Mouse (Mus musculus) heart, postnatal 0 days (tissue): ENCODE measurements around the gene Vmac. TPM values are rescaled to one million over a fixed set of nuclear protein-coding genes. Genes with fewer than 3 reads are reported as not detected.

Experiments
- ATAC-seq: fragments of 200-750 bp; cut with Nextera tagmentation; 2 replicates; pipeline ENCODE4 v1.8.0; 2017; ENCODE audit warnings: low read depth, moderate number of reproducible peaks, moderate library complexity; ENCODE audit not compliant: insufficient read depth
- DNase-seq: peaks from one replicate; pipeline ENCODE4 v3.0.0-alpha.2; 2016; ENCODE audit warnings: low spot score
- H3K27ac ChIP-seq: fragments of 300-500 bp; sonication (generic); 2 replicates; pipeline ENCODE4 v1.5.1; 2014; ENCODE audit warnings: low read depth, mild to moderate bottlenecking
- H3K27me3 ChIP-seq: fragments of 300-500 bp; sonication (generic); 2 replicates; pipeline ENCODE4 v1.6.1; 2014; ENCODE audit warnings: low read length, mixed read lengths; ENCODE audit not compliant: control insufficient read depth, insufficient read depth
- H3K36me3 ChIP-seq: fragments of 300-500 bp; sonication (generic); replicated peaks from 2 replicates; pipeline ENCODE4 v1.6.1; 2014; ENCODE audit warnings: low read length, mixed read lengths; ENCODE audit not compliant: control insufficient read depth, insufficient read depth
- H3K4me1 ChIP-seq: fragments of 300-500 bp; sonication (generic); 2 replicates; pipeline ENCODE4 v1.6.1; 2014; ENCODE audit warnings: antibody characterized with exemption; ENCODE audit not compliant: control insufficient read depth, insufficient read depth
- H3K4me2 ChIP-seq: fragments of 300-500 bp; sonication (generic); 2 replicates; pipeline ENCODE4 v1.6.1; 2014; ENCODE audit warnings: low read depth, mild to moderate bottlenecking, low read length, moderate library complexity
- H3K4me3 ChIP-seq: fragments of 300-500 bp; sonication (generic); 2 replicates; pipeline ENCODE4 v1.5.1; 2014; ENCODE audit warnings: low read depth, low read length
- H3K9ac ChIP-seq: fragments of 300-500 bp; sonication (generic); replicated peaks from 2 replicates; pipeline ENCODE4 v1.6.1; 2014; ENCODE audit warnings: low read depth, low read length, mixed read lengths
- H3K9me3 ChIP-seq: fragments of 300-500 bp; sonication (generic); replicated peaks from 2 replicates; pipeline ENCODE4 v1.6.1; 2016; ENCODE audit warnings: low read length; ENCODE audit not compliant: control insufficient read depth
- CTCF ChIP-seq: IDR thresholded peaks from 2 replicates; pipeline ENCODE4 v1.5.1; 2016; ENCODE audit warnings: antibody characterized with exemption, control low read depth, low read depth
- EP300 ChIP-seq: IDR thresholded peaks from 2 replicates; pipeline ENCODE4 v1.6.1; 2016; ENCODE audit warnings: antibody characterized with exemption, low read depth
- WGBS: fragments of 180-500 bp; shearing (Covaris S2); extraction: QIAGEN DNeasy Blood & Tissue Kit; methylation state at CpG from one replicate; pipeline ENCODE4 v1.1.7; 2014; 5-methylcytosine and 5-hydroxymethylcytosine counted together
- polyA plus RNA-seq: library from polyadenylated mRNA; unstranded; fragments of >200 nt; fragmentation: Nextera tagmentation; extraction: Ambion mirVana; gene quantifications from 2 replicates; pipeline ENCODE4 v1.2.1, GENCODE M21; 2015
- total RNA-seq: library from RNA; depleted of rRNA; stranded (reverse); fragments of >200 nt; gene quantifications from 2 replicates; pipeline ENCODE4 v1.2.3, GENCODE M21; 2014; ENCODE audit warnings: low replicate concordance

The Vmac gene
- total and polyA plus RNA-seq, 2 experiments from 2014 or later, result 10.7 to 16.3 TPM

- Histone ChIP-seq H3K9ac (no peak overlapping the region), H3K4me2 (no peak overlapping the region), H3K9me3 (no peaks in the 10 kb centered on the region), H3K27ac (no peak overlapping the region), H3K4me1 (peaks cover 18% of the 10 kb centered on the region), H3K4me3 (no peak overlapping the region), H3K27me3 (no peaks in the 10 kb centered on the region), H3K36me3 (no peaks in the 10 kb centered on the region)
- DNase-seq, result no peak
- ATAC-seq, result no peak
- TF ChIP-seq EP300 (no peak), CTCF (no peak)
- WGBS, result 50% methylated on average over 2 of the region's 2 CpGs
These were observed 11.8 kb upstream of the Vmac start for GRCm38 (mm10) chr17:56729656-56730055.

GRCm38 (mm10) chr17:56729151-56729550 lies 11.3 kb upstream of the Vmac start:
- DNase-seq (peak; percentile 55), ATAC-seq (peak; percentile 22)
- WGBS, result 17% methylated on average over 6 of the region's 6 CpGs
- Histone ChIP-seq H3K27ac (0 out of 2 replicates have a peak overlapping the region, but pooled peaks have one; percentile 49), H3K9ac (no peak overlapping the region), H3K4me1 (peaks cover 18% of the 10 kb centered on the region), H3K36me3 (0 out of 2 replicates have a peak, but pooled peaks cover under 1% of the 10 kb centered on the region), H3K27me3 (no peaks in the 10 kb centered on the region), H3K9me3 (no peaks in the 10 kb centered on the region), H3K4me2 (no peak overlapping the region), H3K4me3 (no peak overlapping the region)
- TF ChIP-seq CTCF (no peak), EP300 (0 out of 2 replicates have a peak, but pooled peaks have one; percentile 47)

- Histone ChIP-seq H3K27me3 (no peaks in the 10 kb centered on the region), H3K4me2 (peak overlapping the region; percentile 22; the same call in 1 of the 2 replicates), H3K4me1 (peaks cover 18% of the 10 kb centered on the region), H3K36me3 (peaks cover 9% of the 10 kb centered on the region), H3K9me3 (no peaks in the 10 kb centered on the region), H3K9ac (no peak overlapping the region), H3K4me3 (no peak overlapping the region), H3K27ac (peak overlapping the region; percentile 49)
- 8% methylated on average over 12 of the region's 12 CpGs for WGBS
- TF ChIP-seq EP300 (no peak), CTCF (no peak)
- peak; percentile 66 for ATAC-seq
- peak; percentile 39 for DNase-seq
These were observed 10.3 kb upstream of the Vmac start for GRCm38 (mm10) chr17:56728117-56728516.

- Histone ChIP-seq H3K27me3 (no peaks in the 10 kb centered on the region), H3K27ac (peak overlapping the region; percentile 49), H3K9ac (no peak overlapping the region), H3K36me3 (peaks cover 14% of the 10 kb centered on the region), H3K4me1 (peaks cover 18% of the 10 kb centered on the region), H3K4me2 (0 out of 2 replicates have a peak overlapping the region, but pooled peaks have one; percentile 22), H3K4me3 (no peak overlapping the region), H3K9me3 (no peaks in the 10 kb centered on the region)
- DNase-seq (no peak), ATAC-seq (0 out of 2 replicates have a peak, but pooled peaks have one; percentile 24)
- TF ChIP-seq EP300 (no peak), CTCF (no peak)
- 9% methylated on average over 12 of the region's 12 CpGs for WGBS
These were observed 9.8 kb upstream of the Vmac start for GRCm38 (mm10) chr17:56727659-56728058.

- no peak for TF ChIP-seq CTCF
- TF ChIP-seq EP300, result no peak
- Histone ChIP-seq H3K27ac (peak overlapping the region; percentile 49; the same call in 1 of the 2 replicates), H3K36me3 (peaks cover 19% of the 10 kb centered on the region), H3K27me3 (no peaks in the 10 kb centered on the region), H3K9me3 (no peaks in the 10 kb centered on the region), H3K4me2 (no peak overlapping the region), H3K9ac (no peak overlapping the region), H3K4me3 (no peak overlapping the region), H3K4me1 (peaks cover 18% of the 10 kb centered on the region)
- ATAC-seq, result no peak
- WGBS, result 21% methylated on average over 7 of the region's 7 CpGs
- no peak for DNase-seq
These were observed 9.3 kb upstream of the Vmac start for GRCm38 (mm10) chr17:56727029-56727649.
